Mouse (Mus musculus) liver, embryonic 14 days (tissue): ENCODE data around the gene Snx22. TPM values are rescaled to one million over a fixed set of nuclear protein-coding genes. Genes with fewer than 3 reads are reported as not detected.

ENCODE experiments used
- polyA plus RNA-seq: library from polyadenylated mRNA; depleted of rRNA; stranded (reverse); fragments of >200 nt; gene quantifications from 2 replicates; pipeline ENCODE4 v1.2.3, GENCODE M21; 2012; rRNA removed

Snx22 gene
- 29.0 and 35.2 TPM in 2 replicates for polyA plus RNA-seq

GRCm38 (mm10) chr9:66069583-66069982 lies at the start of gene Snx22:
Gene Snx22 (minus strand): TSS chr9:66069719.

GRCm38 (mm10) chr9:66059583-66060307 lies 9.8 kb downstream of the Snx22 start, which contains the start of gene Ppib:
Gene Ppib (plus strand): TSS chr9:66060222.

Other genes with a start within 250 kb of the Snx22 start
- gene Zfp609, start 242.2 kb downstream of the Snx22 start, polyA plus RNA-seq = 2.7 and 3.1 TPM in 2 replicates
- gene Pclaf, start 179.5 kb downstream of the Snx22 start, polyA plus RNA-seq = 75.5 and 80.0 TPM in 2 replicates
- gene Trip4, start 160.9 kb downstream of the Snx22 start, polyA plus RNA-seq = 5.0 and 5.6 TPM in 2 replicates
- 2.6 and 3.0 TPM in 2 replicates for gene Csnk1g1, start 160.8 kb downstream of the Snx22 start, polyA plus RNA-seq
- 285 and 315 TPM in 2 replicates for gene Ppib, start 9.5 kb downstream of the Snx22 start, polyA plus RNA-seq
- 45.6 and 53.9 TPM in 2 replicates for gene Snx1, start 56.9 kb upstream of the Snx22 start, polyA plus RNA-seq
- 44.4 and 63.5 TPM in 2 replicates for gene Ciao2a, start 56.9 kb upstream of the Snx22 start, polyA plus RNA-seq
- gene Dapk2, start 88.5 kb upstream of the Snx22 start, polyA plus RNA-seq = 10.4 and 13.4 TPM in 2 replicates